Mouse (Mus musculus): ENCODE results near the gene Gm20388. TPM values are rescaled to one million over a fixed set of nuclear protein-coding genes. Genes with fewer than 3 reads are reported as not detected.

Gm20388 gene
- polyA plus RNA-seq, 1 experiment from 2014 or later: not detected

DNA sequence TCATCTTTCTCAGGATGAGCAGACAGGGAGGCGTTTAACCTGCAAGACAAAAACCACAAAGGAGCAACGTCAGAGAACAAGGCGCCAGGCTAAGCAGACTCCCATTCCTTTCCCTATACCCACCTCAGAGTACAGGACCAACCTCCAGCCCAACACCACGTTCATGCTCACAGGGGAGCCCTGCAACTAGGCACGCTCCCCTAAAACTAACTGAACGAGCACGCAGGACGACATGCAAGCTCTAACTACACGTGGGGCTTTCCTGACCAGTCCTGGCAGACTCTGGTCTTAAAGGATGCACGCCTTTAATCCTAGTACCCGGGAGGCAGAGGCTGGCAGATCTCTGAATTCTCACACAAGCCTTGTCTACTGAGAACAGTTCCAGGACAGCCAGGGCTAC, 1910.7 kb downstream of the Gm20388 start:
- H3K27ac ChIP-seq (replicated peaks): no peak overlapping the region
- H3K36me3 ChIP-seq: peaks cover 18% of the 10 kb centered on the region; the same call in 1 of the 2 replicates
- WGBS: 86% methylated on average over 11 of the region's 11 CpGs
- no peak overlapping the region for H3K9ac ChIP-seq (replicated peaks)
- H3K27me3 ChIP-seq: no peaks in the 10 kb centered on the region
- no peak overlapping the region for H3K4me2 ChIP-seq (replicated peaks)
- H3K4me1 ChIP-seq: no peaks in the 10 kb centered on the region
- no peak overlapping the region for H3K4me3 ChIP-seq
- ATAC-seq (replicated peaks): no peak
- H3K9me3 ChIP-seq: no peaks in the 10 kb centered on the region

DNA sequence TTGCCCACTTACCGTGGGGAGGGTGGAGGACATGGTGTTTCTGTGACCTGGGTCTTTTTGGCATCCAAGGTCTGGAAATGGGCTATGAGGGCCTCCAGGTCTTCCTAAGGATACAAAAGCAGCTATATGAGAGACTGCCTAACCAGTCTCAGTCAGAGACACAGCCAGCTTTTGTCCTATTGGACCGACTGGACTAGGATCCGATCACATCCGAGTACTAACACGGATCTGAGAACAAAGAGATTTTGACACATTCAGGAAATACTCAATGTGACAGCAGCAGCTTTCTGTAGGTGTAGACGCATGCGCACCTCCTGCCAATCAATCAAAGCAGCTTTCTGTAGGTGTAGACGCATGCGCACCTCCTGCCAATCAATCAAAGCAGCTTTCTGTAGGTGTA, 1911.1 kb downstream of the Gm20388 start:
- WGBS: 92% methylated on average over 9 of the region's 9 CpGs
- no peak overlapping the region for H3K4me2 ChIP-seq (replicated peaks)
- peaks cover 18% of the 10 kb centered on the region; the same call in 1 of the 2 replicates for H3K36me3 ChIP-seq
- no peak overlapping the region for H3K27ac ChIP-seq (replicated peaks)
- no peak overlapping the region for H3K4me3 ChIP-seq
- ATAC-seq (replicated peaks): no peak
- H3K9me3 ChIP-seq: no peaks in the 10 kb centered on the region
- no peak overlapping the region for H3K9ac ChIP-seq (replicated peaks)
- no peaks in the 10 kb centered on the region for H3K4me1 ChIP-seq
- H3K27me3 ChIP-seq: no peaks in the 10 kb centered on the region

DNA sequence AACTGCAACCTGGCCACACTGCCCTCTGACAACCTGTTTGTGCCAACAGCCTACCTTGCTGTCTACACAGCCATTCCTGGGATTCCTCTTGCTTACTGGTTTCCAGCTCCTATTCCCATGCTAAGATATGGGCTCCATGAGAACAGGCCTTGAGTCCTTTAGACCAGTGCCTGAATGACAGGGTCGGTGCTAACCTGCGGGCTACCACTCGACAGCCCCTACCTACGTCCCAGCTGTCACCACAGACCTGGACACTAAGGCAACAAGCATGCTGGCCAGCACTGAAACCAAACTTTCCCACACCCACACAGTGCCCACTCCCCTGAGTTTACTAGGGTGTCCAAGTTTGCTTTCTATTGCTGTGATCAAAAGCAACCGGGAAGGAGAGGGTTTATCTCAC, 1917.1 kb downstream of the Gm20388 start:
- no peak overlapping the region for H3K4me3 ChIP-seq
- peaks cover 21% of the 10 kb centered on the region for H3K4me1 ChIP-seq
- peak overlapping the region; percentile 81; the same call in 1 of the 2 replicates for H3K4me2 ChIP-seq (replicated peaks)
- no peak overlapping the region for H3K9ac ChIP-seq (replicated peaks)
- 95% methylated on average over 5 of the region's 5 CpGs for WGBS
- no peaks in the 10 kb centered on the region for H3K36me3 ChIP-seq
- ATAC-seq (replicated peaks): no peak
- no peaks in the 10 kb centered on the region for H3K9me3 ChIP-seq
- H3K27me3 ChIP-seq: no peaks in the 10 kb centered on the region
- no peak overlapping the region for H3K27ac ChIP-seq (replicated peaks)

DNA sequence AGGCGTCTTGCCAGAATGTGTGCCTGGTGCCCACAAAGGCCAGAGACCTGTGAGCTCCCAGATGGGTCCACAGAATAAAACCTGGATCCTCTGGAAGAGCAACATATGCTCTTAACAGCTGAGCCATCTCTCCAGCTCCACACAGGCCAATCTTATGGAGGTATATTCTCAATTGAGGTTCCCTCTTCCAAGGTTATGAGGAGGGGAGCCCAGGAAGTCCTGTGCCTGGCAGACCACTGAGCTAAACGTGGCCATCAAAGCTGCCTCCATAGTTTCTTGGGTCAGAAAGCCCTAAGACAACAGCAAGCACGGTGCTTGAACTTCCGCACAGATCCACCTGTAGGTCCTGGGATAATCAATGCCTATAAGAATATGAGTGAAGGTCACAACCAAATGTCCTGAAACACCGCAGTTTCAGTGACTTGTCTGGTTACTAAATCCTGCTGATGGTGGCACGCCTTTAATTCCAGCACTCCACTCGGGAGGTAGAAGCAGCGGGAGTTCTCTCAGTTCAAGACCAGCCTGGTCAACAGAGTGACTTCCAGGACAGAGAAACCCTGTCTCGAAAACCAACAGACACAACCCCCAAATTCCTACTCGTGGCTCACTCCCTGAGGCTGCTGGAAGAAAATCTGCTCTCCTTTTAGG, 1917.9 kb downstream of the Gm20388 start:
- Histone ChIP-seq H3K27me3 (no peaks in the 10 kb centered on the region), H3K4me3 (peak overlapping the region; percentile 86), H3K4me1 (peaks cover 21% of the 10 kb centered on the region), H3K36me3 (no peaks in the 10 kb centered on the region), H3K4me2 (replicated peaks) (peak overlapping the region; percentile 81), H3K27ac (replicated peaks) (peak overlapping the region; percentile 77; the same call in 1 of the 2 replicates), H3K9ac (replicated peaks) (peak overlapping the region; percentile 74), H3K9me3 (no peaks in the 10 kb centered on the region)
- WGBS: 38% methylated on average over 10 of the region's 10 CpGs
- no peak for ATAC-seq (replicated peaks)

DNA sequence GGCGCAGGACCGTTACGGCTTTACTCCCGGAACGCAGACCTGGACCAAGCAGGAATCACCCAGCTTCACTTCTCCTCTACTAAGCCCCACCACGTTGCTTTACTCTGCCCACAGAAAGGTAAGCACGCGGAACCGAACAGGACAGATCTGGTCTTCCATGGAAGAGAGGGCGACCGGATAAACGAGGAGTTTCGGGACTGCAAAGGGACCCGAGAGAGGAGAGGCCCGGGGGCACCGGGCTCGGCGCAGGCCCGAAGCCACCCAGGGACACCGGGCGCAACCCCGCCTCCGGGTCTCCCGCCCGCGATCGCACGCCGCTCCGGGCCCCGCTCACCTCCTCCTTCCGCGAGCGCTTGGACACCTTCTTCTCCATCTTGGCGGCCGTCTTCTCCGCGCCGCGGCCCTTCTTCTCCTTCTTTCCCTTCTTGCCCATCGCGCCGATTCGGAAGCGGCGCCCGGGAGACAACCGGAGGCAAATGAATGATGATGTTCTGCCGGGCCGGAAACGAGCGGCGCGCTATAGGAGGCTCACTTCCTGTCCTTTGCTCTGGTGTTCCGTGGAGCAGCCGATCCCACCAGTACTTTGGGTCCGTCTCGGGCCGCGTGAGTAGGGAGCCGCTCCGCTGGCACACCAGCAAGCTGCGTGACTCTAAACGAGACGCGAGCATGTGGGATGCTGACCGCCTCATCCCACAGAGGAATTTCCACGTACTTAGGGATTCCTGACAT, 1918.6 kb downstream of the Gm20388 start, which contains the start of gene Klhdc4:
TSS of gene Klhdc4 (minus strand) at position 522 of the 729 bp plus-strand sequence.
- Histone ChIP-seq H3K27me3 (no peaks in the 10 kb centered on the region), H3K36me3 (no peaks in the 10 kb centered on the region), H3K4me1 (peaks cover 21% of the 10 kb centered on the region), H3K27ac (replicated peaks) (peak within 1 kb of the TSS; percentile 77), H3K4me2 (replicated peaks) (peak within 1 kb of the TSS; percentile 81), H3K4me3 (peak within 1 kb of the TSS; percentile 86), H3K9me3 (no peaks in the 10 kb centered on the region), H3K9ac (replicated peaks) (peak within 1 kb of the TSS; percentile 74)
- WGBS: under 1% methylated on average over 67 of the region's 68 CpGs
- ATAC-seq (replicated peaks): peak; percentile 99

DNA sequence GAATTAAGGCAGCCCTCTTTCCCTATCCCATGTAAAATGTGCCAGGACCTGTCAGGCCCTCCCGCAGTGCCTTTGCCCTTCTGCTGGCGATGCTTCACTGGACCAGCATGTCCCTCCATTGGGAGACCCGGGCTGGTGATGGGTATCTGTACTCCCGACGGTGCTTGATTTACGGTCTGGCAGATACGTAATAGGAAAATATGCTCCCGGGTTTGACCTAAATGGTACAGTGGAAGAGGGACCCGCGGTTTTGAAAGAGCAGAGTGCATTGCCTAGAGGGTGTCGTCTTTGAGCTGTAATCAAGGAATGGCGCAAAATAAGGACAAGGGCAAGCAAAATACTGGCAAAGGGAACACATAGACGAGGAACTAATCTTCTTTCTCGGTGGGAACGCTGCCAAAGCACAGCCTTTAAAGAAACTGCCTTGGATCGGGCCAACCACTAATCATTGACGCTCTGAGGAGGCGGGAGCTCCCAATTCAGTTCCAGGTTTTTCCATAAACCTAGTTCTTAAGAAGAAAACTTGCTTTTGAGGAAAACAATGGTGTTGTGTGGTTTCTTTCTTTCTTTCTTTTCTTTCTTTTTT, 1919.2 kb downstream of the Gm20388 start:
- Histone ChIP-seq H3K4me1 (peaks cover 21% of the 10 kb centered on the region), H3K4me2 (replicated peaks) (peak overlapping the region; percentile 81), H3K27ac (replicated peaks) (peak overlapping the region; percentile 77), H3K9me3 (no peaks in the 10 kb centered on the region), H3K4me3 (peak overlapping the region; percentile 86), H3K9ac (replicated peaks) (peak overlapping the region; percentile 74), H3K36me3 (no peaks in the 10 kb centered on the region), H3K27me3 (no peaks in the 10 kb centered on the region)
- no peak for ATAC-seq (replicated peaks)
- WGBS: 14% methylated on average over 18 of the region's 18 CpGs

DNA sequence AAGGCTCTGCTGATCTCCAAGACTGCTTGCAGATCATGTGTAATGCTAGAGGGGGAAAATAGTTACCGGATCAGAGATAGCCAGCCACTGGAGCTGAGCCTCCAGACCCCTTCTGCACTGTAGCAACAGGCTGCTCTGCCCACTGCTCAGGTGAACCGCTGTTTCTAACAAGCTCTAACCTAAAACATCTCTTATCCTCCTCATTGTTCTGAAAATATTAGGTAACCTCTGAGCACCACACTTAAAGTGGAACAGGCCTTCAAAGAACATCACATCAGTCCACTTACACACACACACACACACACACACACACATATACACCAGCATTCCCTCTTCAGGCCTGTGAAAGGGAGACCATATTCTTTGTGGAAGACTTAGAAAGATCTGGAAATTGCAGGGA, 1921.4 kb downstream of the Gm20388 start:
- no peak for ATAC-seq (replicated peaks)
- Histone ChIP-seq H3K9ac (replicated peaks) (no peak overlapping the region), H3K36me3 (no peaks in the 10 kb centered on the region), H3K4me1 (peaks cover 21% of the 10 kb centered on the region), H3K9me3 (no peaks in the 10 kb centered on the region), H3K4me2 (replicated peaks) (no peak overlapping the region), H3K4me3 (no peak overlapping the region), H3K27me3 (no peaks in the 10 kb centered on the region), H3K27ac (replicated peaks) (no peak overlapping the region)
- 71% methylated on average over 2 of the region's 2 CpGs for WGBS

DNA sequence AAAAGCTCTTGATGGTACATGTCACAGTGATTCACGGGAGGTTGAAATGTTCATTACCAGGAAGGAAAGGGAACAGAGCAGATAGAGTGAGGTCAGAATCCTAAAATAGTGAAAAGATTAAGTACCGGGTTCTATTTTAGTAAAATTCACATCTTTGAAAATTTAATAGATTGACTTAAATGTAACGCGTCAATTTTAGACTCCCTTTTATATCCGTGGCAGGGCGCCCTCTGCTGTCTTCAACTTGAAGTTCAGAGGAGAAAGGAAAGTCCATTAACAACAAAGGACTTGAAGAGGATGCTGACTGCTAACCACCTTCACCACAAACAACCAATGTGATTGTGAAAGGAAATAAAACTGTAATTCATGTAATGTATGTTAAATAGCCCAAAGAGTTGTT, 1921.9 kb downstream of the Gm20388 start:
- Histone ChIP-seq H3K27ac (replicated peaks) (peak overlapping the region; percentile 66; the same call in 1 of the 2 replicates), H3K4me2 (replicated peaks) (no peak overlapping the region)
- 16% methylated on average over 6 of the region's 6 CpGs for WGBS

DNA sequence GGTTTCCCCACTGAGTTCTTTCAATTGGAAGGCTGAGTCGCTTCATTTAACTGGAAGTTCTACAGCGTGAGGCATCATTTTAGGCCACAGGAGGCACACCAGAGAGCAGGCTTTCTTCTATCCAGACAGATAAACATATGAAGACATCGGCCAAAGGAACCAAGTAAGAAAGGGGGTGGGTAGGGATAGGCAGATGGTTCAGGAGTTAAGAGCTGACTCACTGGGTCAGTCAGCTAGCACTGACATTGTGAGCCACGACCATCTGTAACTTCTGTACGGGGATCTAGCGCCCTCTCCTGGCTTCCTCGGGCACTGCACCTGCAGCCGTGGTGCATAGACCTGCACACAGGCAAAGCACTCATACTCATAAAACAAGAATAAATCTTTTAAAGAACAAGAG, 1930.6 kb downstream of the Gm20388 start:
- no peak for ATAC-seq (replicated peaks)
- Histone ChIP-seq H3K27ac (replicated peaks) (no peak overlapping the region), H3K27me3 (no peaks in the 10 kb centered on the region), H3K9ac (replicated peaks) (no peak overlapping the region), H3K4me2 (replicated peaks) (no peak overlapping the region), H3K9me3 (no peaks in the 10 kb centered on the region), H3K4me3 (no peak overlapping the region), H3K4me1 (no peaks in the 10 kb centered on the region), H3K36me3 (no peaks in the 10 kb centered on the region)
- 44% methylated on average over 8 of the region's 8 CpGs for WGBS

More for the DNA sequence above, 1921.9 kb downstream of the Gm20388 start:
- no peak overlapping the region for H3K4me3 ChIP-seq
- no peaks in the 10 kb centered on the region for H3K36me3 ChIP-seq
- H3K9ac ChIP-seq (replicated peaks): no peak overlapping the region
- no peaks in the 10 kb centered on the region for H3K9me3 ChIP-seq
- H3K4me1 ChIP-seq: peaks cover 21% of the 10 kb centered on the region
- no peak for ATAC-seq (replicated peaks)
- no peaks in the 10 kb centered on the region for H3K27me3 ChIP-seq

DNA sequence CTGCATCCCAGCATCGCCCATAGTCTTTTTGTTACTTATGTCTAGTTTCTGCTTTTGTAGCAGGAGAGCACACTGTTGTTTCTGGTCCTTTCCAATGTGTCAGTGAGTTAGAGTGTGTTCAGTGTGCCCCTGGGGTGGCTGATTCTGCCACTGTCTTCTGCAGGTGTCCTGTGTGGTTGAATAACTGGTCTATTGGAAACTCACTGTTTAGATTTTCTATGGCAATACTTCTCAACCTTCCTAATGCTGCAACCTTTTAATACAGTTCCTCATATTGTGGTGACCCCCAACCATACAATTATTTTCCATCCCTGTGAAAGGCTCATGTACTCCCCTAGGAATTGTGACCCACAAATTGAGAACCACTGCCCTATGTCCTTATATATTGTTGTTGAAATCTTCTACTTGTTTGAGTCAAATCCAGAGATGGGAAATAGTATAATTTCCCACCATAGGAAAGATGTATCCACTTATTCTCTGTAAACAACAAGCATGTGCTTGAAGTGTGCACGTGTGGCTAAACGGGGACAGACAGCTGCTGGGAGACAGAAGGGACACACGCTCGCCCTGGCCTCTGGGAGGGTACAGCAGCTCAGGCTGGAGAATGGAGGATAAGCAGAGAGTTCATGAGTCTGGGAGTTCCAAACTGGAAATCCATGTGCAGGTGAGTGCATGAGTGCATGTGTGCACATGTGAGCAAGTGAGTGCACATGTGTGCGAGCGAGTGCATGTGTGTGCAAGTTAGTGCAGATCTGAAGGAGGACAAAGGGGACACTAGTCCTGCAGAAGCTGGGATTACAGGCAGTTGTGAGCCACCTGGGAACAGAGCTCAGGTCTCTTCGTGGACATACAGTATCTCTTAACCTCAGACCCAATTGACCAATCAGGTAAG, 1931.7 kb downstream of the Gm20388 start:
- ATAC-seq (replicated peaks): no peak
- no peak overlapping the region for H3K27ac ChIP-seq (replicated peaks)
- WGBS: 86% methylated on average over 8 of the region's 8 CpGs

DNA sequence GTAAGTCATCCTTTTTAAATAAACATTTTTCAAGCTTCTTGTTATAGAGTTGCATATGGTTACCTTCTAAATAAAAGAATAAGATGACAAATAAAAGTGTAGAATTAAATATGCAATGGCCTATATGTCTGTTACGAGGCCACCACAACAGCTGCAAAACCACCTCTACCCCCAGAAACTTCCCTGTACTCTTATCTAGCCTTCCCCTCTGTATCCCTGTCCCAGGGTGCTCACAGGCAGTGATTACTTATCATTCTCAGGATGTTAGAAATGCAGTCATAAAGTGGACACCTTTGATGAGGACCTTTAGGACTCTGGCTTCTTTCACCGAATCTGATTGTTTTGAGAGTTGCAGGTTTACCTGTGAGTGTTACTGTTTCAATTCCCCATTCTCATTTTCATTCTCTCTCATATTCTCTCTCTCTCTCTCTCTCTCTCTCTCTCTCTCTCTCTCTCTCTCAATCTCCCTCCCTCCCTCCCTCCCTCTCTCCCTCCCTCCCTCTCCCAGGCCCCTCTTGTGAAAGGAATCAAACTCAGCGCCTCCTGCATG, 1932.6 kb downstream of the Gm20388 start:
- WGBS: 81% methylated on average over 3 of the region's 3 CpGs
- no peak overlapping the region for H3K4me2 ChIP-seq (replicated peaks)

More for the DNA sequence above, 1931.7 kb downstream of the Gm20388 start:
- Histone ChIP-seq H3K27me3 (no peaks in the 10 kb centered on the region), H3K36me3 (no peaks in the 10 kb centered on the region), H3K4me3 (no peak overlapping the region), H3K9ac (replicated peaks) (no peak overlapping the region), H3K4me1 (no peaks in the 10 kb centered on the region), H3K9me3 (no peaks in the 10 kb centered on the region), H3K4me2 (replicated peaks) (no peak overlapping the region)

More for the DNA sequence above, 1932.6 kb downstream of the Gm20388 start:
- Histone ChIP-seq H3K9ac (replicated peaks) (no peak overlapping the region), H3K27ac (replicated peaks) (no peak overlapping the region), H3K4me3 (no peak overlapping the region), H3K36me3 (no peaks in the 10 kb centered on the region), H3K27me3 (no peaks in the 10 kb centered on the region), H3K9me3 (no peaks in the 10 kb centered on the region), H3K4me1 (no peaks in the 10 kb centered on the region)
- ATAC-seq (replicated peaks): no peak

Measured in forebrain, embryonic 15.5 days (tissue).